Mouse (Mus musculus): ENCODE measurements around the gene Timm50.

DNA sequence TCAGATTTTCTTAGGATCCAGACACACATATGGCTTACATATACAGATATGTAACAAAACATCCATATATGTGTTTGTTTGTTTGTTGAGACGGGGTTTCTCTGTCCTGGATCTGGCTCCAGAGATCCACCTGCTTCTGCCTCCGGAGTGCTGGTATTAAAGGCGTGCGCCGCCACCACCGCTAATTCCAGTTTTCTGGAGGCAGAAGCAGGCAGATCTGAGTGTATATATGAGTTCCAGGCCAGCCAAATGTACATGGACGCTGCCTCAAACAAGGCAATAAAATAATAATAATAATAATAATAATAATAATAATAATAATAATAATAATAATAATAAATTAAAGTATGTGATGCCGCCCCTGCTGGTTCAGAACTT lies 34.6 kb downstream of the Timm50 start:
- TF ChIP-seq CTCF (conservative IDR thresholded peaks at IDR 0.05 in 1 of 2, IDR thresholded peaks at IDR 0.05 in 1 of 2; ENCODE audit: low read depth in 2 of 2, low read length in 2 of 2) (no peak), POLR2A (IDR thresholded peaks at IDR 0.05; ENCODE audit: low read depth, low read length) (no peak), MEF2A (IDR thresholded peaks at IDR 0.05; ENCODE audit: borderline replicate concordance, low read depth, low read length) (no peak), MYC (IDR thresholded peaks at IDR 0.05; ENCODE audit: low read depth, low read length) (no peak), HCFC1 (IDR thresholded peaks at IDR 0.05; ENCODE audit: low read depth, low read length) (no peak), ETS1 (conservative IDR thresholded peaks at IDR 0.05; ENCODE audit: low read depth, low read length) (no peak), EP300 (IDR thresholded peaks at IDR 0.05; ENCODE audit: low read length) (no peak), MAFK (IDR thresholded peaks at IDR 0.05; ENCODE audit: insufficient replicate concordance, low read length) (no peak), NELFE (IDR thresholded peaks at IDR 0.05; ENCODE audit: low read depth, low read length) (no peak), USF1 (IDR thresholded peaks at IDR 0.05; ENCODE audit: low read depth, low read length) (no peak)

Measured in CH12.LX (cell line).